Mouse (Mus musculus) brain, embryonic 18.5 days (tissue): Measurements from ENCODE around the gene Meis1.

ENCODE experiments used
- DNase-seq: peaks from one replicate; pipeline ENCODE4 v3.0.0-alpha.2; 2012; ENCODE audit warnings: low read depth, low spot score

Gene Meis1

GRCm38 (mm10) chr11:18905431-18905830 is 113.4 kb downstream of the Meis1 start:
- DNase-seq, result no peak

GRCm38 (mm10) chr11:18904880-18905279 is 113.9 kb downstream of the Meis1 start:
- DNase-seq, result no peak

- DNase-seq, result no peak
Measured at GRCm38 (mm10) chr11:18904285-18904684, 114.5 kb downstream of the Meis1 start.

GRCm38 (mm10) chr11:18900489-18900888 is 118.3 kb downstream of the Meis1 start:
- no peak for DNase-seq

GRCm38 (mm10) chr11:18898862-18899261 is 119.9 kb downstream of the Meis1 start:
- no peak for DNase-seq

- no peak for DNase-seq
Measured at GRCm38 (mm10) chr11:18897921-18898646, 120.7 kb downstream of the Meis1 start.

- DNase-seq, result no peak
Measured at GRCm38 (mm10) chr11:18897250-18897649, 121.5 kb downstream of the Meis1 start.

GRCm38 (mm10) chr11:18892470-18892869 is 126.3 kb downstream of the Meis1 start:
- no peak for DNase-seq

GRCm38 (mm10) chr11:18889139-18889538 is 129.6 kb downstream of the Meis1 start:
- no peak for DNase-seq

GRCm38 (mm10) chr11:18888651-18889050 is 130.1 kb downstream of the Meis1 start:
- no peak for DNase-seq

GRCm38 (mm10) chr11:18885729-18886325 is 133.0 kb downstream of the Meis1 start:
- DNase-seq, result no peak

GRCm38 (mm10) chr11:18885036-18885728 is 133.6 kb downstream of the Meis1 start:
- DNase-seq, result no peak

GRCm38 (mm10) chr11:18883987-18884386 is 134.8 kb downstream of the Meis1 start:
- DNase-seq, result no peak

GRCm38 (mm10) chr11:18883507-18883881 is 135.3 kb downstream of the Meis1 start:
- DNase-seq, result no peak

GRCm38 (mm10) chr11:18882747-18883506 is 135.9 kb downstream of the Meis1 start:
- DNase-seq, result no peak

GRCm38 (mm10) chr11:18882315-18882714 is 136.5 kb downstream of the Meis1 start:
- no peak for DNase-seq

- no peak for DNase-seq
Measured at GRCm38 (mm10) chr11:18880806-18881205, 138.0 kb downstream of the Meis1 start.

GRCm38 (mm10) chr11:18879456-18879818 is 139.3 kb downstream of the Meis1 start:
- DNase-seq, result no peak

GRCm38 (mm10) chr11:18878748-18879455 is 139.9 kb downstream of the Meis1 start:
- no peak for DNase-seq

GRCm38 (mm10) chr11:18878016-18878415 is 140.8 kb downstream of the Meis1 start:
- no peak for DNase-seq

- no peak for DNase-seq
Measured at GRCm38 (mm10) chr11:18877626-18878011, 141.2 kb downstream of the Meis1 start.
